Mouse (Mus musculus): ENCODE measurements around the gene Ecm1.
A peak's percentile ranks its signal among the peaks of the same experiment; 100 is the strongest.
"Not testable (repeated sequence)": the region's sequence is repeated elsewhere in the genome, so short reads cannot be mapped to it uniquely, and the experiment has no call there.

The Ecm1 gene

DNA sequence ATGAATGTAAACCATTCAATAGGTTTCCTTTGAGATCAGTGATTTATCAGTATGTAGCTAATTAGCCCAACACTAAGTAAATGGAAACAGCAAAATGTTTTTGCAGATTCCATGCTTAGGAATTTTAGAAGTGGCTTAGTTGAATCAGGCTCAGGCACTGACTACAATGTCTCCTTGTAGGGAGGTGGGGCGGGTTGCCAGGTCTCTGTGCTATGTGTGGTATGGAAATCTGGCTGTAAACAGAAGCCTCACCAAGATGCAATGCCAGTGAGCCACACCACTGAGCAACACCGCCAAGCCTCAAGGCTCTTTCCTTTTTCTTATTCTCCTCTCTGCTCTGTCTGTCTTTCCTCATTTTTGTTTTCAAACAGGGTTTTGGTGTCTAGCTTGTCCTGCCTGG, 10.5 kb downstream of the Ecm1 start:
- no peak for DNase-seq (ENCODE audit: low spot score in 2 of 2)

DNA sequence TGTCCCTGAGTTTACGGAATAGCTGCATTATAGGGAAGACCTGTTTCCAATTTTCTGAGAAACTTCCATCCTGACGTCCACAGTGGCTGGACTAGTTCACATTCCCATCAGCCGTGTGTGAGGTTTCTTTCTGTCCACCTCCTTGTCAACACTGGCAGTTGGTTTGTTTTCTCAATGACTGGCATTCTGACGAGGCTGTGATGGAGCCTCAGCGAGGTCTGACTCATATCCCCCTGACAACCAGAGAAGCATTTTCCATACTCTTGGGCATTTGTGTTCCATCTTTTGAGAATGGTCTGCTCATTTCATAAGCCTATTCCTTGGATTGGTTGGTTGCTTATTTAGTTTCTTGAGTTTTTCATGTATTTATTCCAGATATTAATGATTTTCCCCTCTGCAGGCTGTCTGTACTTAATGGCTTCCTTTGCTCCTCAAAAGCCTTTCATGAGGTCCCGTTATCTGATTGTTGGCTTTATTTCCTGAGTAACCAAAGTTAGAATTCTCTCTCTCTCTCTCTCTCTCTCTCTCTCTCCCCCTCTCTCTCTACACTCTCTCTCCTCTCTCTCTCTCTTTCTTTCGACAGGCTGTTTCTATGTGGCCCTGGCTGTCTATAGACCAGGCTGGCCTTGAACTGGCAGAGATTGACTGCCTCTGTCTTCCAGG, 12.5 kb downstream of the Ecm1 start:
- DNase-seq (ENCODE audit: low spot score in 2 of 2) = no peak

DNA sequence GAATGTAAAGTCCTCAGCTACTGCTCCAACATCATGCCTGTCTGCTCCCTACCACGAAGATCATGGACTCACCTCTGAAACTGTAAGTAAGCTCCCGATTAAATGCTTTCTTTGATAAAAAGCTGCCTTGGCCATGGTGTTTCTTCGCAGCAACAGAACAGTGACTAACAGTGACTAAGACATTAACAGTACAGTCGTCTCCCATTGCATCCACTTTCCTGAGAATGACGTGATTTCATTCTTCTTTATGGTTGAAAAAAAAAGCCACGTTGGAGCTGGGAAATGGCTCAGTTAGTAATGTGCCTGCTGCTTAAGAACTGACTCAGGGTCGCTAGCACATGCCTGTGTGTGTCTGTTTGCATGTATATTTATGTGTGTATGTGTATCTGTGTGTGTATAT, 13.5 kb downstream of the Ecm1 start:
- no peak for DNase-seq (ENCODE audit: low spot score in 2 of 2)

DNA sequence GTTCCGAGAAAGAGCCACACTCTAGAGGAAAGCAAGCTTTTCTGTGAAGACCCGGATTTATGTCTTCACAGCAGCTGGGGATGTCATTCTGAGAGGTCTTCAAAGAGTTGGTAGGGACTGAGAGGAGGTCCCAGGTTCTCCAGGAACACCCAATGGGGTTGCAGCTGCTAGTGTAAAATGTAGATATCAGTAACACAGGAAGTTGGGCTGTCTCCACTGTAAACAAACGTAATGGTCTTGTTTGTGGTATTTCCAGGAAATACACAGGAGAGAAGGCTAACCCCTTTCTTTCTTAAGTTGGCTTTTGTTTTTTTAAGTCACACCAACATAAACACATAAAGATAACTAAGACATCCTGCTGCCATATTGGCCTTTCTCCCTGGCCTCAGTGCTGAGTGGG, 17.0 kb downstream of the Ecm1 start:
- no peak for DNase-seq (ENCODE audit: low spot score in 2 of 2)

DNA sequence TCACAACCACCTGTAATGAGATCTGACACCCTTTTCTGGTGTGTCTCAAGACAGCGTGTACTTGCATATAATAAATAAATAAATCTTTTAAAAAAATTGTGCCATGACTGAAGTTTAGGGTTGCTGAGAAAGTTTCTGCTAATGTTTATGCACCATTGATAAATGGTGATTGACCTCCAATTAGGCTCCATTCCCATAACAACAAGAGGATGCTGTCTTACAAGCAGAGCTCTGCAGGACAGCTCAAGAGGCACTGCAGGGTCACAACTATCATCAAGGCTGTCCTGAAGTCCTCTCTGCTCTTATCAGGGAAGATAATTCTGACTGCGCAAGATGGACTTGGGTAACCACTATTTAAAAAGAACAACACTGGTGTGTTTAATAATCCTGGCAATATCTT, 21.2 kb downstream of the Ecm1 start:
- no peak for DNase-seq (ENCODE audit: low spot score in 2 of 2)

DNA sequence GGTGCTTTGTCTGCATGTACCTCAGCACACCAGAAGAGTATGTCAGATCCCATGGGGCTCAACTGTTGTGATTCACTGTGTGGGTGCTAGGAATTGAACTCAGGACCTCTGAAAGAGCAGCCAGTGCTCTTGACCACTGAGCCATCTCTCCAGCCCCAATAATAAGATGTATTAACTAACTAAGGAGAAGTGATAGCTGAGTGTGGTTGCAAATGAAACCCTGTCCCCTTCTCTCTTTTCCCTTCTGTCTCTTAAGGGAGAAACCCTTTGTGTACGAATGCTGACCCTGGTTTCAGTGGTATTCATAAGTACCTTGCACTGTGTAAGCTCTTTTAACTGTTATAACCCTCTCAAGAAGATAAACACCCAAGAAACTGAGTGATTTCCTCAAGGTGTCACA, 23.3 kb downstream of the Ecm1 start:
- no peak for DNase-seq (ENCODE audit: low spot score in 2 of 2)

DNA sequence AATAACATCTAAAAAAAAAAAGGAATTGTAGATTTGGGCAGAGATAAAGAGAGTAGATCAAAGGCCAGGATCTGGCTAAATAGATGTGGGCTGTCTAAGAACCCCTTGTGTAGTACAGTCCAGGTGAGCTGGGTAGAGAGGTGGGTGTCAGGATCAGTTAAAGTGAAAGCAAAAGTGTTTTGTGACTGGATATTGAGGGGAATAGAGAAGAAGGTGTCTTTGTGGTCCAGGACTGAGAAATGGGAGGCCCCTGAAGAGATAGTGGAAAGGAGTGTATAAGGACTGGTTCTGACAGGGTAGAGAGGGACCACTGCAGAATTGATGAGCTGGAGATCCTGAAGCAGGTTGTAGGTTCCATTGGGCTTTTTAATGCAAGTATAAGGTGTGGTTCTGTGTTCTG, 29.4 kb downstream of the Ecm1 start:
- no peak for DNase-seq (ENCODE audit: low spot score in 2 of 2)

DNA sequence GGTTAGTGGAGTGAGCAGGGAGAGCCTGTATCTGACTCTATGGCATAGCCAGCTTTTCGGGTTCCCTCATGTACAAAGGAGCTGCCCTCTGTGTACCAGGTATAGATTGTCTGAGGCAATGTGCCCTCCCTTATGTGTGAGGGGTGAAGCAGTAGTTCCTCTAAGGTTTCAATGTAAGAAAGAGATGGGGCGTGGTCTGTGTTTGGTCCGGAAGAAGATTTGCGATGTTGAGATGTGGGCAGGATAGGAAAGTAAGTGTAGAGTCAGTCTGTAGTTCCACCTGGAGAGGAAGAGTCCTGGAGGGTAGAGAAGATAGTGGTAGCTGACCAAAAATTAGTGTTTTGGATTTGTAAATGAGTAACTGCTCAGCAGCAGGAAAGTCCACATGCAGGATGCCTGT, 30.3 kb downstream of the Ecm1 start:
- DNase-seq (ENCODE audit: low spot score in 2 of 2) = no peak

DNA sequence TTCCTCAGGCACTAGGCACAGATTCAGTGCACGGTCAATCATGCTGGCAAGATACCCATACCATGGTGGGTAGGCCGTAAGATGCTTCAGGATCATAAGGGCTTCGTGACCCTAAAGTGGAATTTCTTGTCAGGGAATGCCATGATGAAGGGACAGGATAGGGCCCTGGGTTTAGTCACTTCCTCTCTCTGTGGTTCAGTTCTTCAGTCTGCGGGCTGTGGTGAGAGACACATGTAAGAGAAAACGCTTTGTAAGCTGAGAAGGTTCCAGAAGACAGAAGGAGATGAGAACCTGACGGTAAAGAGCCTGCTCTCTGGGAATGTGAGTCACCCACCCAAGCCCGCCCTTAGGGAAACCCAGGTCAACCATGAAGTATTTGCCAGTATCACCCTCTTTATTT, 31.9 kb downstream of the Ecm1 start:
- DNase-seq (ENCODE audit: low spot score in 2 of 2) = no peak

DNA sequence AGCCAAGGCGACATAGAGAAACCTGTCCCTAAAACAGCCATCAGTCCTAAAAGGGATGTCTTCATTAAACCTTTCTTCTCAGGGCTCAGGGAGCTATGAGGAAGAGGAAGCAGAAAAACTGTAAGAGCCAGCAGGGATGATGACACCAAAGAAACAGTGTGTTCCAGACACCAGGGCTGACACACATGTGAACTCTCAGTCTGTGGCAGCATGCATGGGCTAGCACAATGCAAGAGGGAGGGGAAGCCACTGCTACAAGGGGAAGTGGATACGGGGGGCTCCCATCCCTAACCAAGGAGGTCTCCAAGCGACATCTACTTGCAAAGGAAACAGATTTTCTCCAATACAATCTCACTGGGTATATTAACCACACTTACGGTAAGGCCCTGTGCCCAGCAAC, 33.1 kb downstream of the Ecm1 start:
- DNase-seq (ENCODE audit: low spot score in 2 of 2) = no peak

DNA sequence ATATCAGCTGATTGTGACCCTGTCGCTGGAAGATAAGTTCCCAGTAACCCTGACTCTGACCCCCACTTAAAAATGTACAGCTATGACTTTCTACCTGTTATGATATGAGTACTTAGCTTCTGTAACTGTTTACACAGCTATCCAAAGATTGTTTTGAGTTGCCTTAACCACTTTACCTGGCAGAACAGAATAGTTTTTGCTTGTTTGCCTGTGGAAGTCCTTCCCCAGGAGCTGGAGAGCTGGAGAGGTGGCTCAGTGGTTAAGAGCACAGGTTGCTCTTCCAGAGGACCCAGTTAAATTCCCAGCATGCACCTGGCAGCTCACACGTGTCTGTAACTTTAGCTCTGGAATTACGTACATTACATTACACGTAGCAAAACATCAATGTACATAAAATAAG, 34.8 kb downstream of the Ecm1 start:
- DNase-seq (ENCODE audit: low spot score in 2 of 2) = no peak

DNA sequence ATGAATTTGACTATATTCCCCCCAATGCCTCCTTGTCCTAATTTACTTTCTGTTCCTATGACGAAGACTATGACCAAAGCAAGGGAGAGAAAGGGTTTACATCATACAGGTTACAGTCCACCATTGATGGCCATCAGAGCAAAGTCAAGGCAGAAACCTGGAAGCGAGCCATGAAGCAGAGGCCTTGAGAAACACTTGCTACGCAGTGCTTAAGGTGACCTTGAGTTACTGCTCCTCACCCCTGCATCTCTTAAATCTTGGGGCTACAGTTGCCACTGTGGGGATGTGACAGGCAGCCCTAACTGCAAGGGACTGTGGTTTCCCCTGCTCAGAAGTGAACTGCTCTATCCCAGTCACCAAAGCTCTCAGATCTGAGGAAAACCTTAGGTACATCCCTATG, 36.1 kb downstream of the Ecm1 start:
- no peak for DNase-seq (ENCODE audit: low spot score in 2 of 2)

DNA sequence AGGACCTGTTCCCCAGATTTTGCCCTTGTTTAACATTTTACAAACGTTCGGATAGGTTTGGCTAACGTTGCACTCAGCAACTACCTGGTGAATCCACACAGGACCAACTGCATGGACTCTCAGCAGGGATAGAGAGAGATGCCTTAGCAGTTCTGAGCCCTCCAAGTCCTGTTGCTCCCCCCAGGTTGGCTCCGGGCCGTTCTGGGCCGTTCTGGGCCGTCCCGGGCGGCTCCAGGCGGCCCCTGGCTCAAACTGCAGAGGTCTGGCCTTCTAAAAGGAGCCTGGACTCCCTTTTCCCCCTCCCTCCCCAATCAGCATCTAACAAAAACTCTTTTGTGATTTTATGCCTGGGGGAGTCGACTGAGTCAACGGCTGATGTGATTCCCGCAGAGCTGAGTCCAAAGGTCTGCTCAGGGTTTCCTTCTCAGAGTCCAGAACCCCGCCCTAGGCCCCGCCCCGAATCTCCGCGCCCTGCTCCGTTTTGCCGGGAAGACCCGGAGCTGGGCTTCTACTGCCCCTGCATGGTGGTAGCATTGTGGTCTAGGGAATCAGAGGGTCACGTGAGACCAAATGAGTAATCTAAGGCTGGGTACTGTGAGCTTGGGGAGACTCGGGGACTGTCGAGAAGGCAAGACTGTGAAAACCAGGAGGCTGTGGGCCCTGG, 37.4 kb downstream of the Ecm1 start:
- peak; percentile 54 to 83 for DNase-seq (ENCODE audit: low spot score in 2 of 2)

DNA sequence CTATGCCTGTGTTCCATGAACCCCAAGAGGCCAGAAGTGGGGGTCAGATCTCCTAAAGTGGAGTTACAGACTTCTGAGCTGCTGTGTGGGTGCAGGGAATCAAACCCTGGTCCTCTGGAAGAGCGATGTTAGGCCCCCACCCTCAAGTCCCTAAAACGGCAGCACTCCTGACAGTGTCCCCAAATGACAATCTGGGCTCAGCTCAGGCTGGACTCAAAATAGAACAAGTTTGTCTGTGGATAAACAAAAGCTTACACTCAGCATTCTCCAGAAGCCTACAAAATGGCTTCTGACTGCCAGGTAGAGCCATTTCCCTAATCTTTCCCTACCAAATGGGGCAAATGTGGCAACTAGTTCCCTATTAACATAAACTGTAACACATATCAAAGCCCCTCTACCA, 38.3 kb downstream of the Ecm1 start:
- DNase-seq (ENCODE audit: low spot score in 2 of 2) = no peak

DNA sequence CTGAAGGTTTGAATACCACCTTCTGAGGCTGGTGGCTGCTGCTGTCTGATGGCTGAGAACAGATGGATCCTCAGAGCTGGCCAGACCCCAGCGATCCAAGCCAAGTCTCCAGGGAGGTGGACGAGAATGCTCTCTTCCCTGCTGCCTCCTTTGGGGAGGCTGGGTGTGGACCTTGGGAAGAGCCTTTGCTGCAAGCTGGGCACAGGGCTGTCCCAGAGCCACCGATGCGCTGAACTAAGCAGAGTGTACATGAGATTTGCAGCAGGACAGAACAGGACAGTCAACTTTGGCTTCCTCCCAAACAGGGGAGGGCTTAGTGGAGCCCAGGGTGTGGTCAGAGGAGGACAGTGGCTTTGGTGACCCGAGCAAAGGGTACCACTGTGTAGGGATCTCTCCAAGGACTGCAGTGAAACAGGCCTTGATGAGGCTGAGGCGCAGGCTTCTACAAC, 39.1 kb downstream of the Ecm1 start:
- no peak for DNase-seq (ENCODE audit: low spot score in 2 of 2)

DNA sequence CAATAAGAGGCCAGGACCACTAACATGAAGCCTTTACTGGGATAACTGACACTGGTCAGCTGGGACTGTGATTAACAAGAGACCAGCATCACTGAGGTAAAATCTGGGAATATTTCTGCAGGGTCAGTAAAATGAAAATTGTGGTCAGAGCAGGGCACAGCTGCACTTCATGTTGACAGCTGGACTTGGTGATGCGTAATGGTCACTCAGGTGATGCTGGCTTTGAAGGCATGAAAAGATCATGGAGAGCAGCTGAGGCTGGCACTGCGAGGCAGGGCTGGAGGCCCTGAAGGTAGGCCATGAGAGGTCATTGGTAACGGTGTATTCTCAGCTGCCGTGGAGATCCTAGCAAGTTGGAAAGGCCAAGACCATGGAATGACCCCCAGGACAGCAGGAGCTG, 41.1 kb downstream of the Ecm1 start:
- DNase-seq (ENCODE audit: low spot score in 2 of 2) = no peak

DNA sequence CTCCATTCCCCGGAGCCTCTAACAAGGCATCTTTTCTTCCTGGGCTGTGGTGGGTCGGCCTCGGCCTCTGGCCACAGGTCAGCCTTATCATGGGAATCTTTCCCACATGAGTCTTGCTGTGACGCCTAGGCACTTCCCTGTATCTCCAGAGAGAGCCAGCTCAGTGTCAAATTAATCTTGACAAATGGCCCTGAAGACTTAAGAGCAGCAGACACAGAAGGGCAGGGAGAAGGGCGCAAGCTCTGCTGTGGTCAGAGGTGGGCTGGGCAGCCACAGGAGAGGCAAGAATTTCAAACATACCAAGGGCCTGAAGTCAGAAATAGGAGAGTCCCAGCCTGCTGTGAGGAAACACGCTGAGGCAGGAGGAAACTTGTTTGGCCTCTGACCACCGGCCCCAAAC, 43.0 kb downstream of the Ecm1 start:
- peak; percentile 61 to 63 for DNase-seq (ENCODE audit: low spot score in 2 of 2)

DNA sequence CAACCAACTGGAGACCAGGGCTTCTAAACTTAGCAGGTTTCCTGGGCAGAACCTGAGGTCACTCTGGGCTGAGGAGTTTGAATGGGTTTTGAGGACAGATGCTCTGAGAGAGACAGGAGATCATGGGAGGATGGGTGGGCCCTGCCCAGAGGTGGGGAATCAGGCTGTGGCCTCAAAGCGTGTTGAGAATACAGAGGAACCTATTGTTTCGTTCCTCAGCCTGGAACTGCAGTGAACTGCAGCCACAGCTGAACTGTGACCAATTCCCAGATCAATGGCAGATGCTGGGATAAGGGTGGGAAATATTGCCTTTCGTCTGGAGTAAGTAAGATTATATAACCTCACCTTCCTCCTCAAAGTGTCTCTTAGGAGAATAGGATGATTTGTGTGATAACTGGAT, 43.6 kb downstream of the Ecm1 start:
- no peak for DNase-seq (ENCODE audit: low spot score in 2 of 2)

DNA sequence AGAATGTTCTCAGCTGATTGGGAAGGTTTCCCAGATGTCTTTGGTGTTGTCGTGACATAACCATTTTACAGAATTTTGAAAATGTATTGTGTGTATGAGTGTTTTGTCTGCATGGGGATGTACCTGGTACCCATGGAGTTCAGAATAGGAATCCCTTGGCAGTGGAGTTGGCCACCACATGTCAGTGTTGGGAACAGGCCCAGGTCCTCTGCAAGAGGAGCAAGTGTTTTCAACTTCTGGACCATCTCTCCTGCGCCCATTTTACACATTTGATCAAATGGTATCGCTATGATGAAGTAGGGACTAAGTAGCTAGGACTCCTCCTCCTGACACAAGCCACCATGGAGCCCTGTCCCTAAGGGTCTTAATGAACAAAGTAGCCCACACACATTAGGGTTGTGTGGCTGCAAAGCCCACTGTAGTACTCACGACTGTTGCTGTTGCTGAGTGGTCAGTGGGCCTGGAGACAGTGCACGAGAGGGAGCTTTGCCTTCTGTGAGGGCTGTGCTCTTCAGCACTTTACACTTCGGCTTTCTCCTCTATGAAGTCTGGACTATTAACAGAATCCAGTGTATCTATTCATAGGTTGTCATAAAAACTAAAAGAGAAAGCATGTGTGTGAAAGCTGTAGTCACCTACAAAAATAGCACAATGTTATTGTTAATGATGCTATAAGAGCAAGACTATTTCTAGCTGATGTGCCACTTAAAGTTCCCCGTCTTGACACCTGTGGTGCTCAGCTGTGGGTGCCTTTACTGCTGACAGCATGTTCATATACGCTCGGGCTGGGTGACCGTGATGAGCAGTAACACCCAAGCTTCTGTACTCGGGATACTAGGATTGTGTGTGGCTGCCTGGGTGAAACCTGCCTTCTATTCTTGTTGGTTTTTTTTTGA, 44.3 kb downstream of the Ecm1 start:
- no peak for DNase-seq (ENCODE audit: low spot score in 2 of 2)

DNA sequence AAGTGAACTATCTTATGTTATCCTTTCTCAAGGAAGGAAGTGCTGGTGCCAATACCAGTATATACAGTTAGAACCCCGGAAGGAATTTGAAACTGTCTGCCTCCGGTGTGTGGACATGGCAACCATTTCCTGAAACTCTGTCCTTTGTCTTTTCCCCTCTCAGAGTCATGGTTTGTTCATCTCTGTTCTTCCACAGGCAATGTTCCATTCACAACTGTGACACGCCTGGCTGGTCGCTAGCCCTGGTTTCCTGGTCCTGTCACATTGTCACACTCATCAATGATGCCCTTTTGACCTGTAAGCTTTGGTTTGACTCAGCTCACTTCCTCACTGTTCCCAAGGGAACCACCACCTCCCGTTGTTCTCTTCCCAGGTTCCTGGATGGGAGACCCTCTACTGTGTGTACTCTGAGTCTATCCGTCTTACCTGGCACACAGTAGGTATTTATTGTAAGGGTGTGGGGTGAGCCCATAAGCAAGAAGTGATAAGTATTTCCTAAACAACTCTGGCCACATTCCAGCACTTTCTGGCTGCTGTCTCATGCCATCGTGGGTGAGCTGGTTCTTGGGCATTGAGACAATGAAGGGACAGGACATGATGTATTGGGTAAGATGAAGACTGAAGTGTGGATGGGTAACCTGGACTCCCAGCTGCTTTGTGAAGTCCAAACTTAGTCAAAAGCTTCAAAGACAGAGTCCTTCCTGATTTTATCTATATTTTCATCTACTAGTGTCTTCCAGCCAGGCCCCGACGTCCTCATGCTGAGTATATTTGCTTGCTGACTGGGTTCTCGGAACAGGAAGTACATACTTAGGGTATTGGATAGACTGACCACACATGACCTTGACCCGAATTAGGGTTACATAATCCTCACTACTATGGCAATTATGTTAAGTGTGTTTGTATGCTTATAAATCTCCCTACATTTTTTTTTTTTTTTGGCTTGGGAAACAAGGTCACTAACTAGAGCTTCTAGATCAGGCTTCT, 45.3 kb downstream of the Ecm1 start:
- no peak for DNase-seq (ENCODE audit: low spot score in 2 of 2)

DNA sequence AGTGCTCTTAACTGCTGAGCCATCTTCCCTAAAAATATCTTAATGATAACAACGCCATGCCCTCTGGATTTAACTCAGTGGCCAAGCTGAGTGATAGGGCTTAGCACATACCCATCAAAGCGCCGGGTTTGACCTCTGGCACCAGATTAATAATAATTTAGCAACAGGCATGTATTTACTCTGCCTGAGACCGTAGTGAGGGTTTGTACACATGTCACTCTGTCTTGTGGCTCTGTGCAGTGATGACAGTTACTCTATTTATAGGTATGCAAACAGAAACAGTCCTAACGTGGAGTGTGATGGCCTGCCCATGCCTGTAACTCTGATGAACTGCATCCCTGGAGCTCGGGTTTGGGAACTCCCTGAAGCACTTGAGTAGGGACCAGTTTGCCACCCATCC, 46.7 kb downstream of the Ecm1 start:
- DNase-seq (ENCODE audit: low spot score in 2 of 2) = no peak

DNA sequence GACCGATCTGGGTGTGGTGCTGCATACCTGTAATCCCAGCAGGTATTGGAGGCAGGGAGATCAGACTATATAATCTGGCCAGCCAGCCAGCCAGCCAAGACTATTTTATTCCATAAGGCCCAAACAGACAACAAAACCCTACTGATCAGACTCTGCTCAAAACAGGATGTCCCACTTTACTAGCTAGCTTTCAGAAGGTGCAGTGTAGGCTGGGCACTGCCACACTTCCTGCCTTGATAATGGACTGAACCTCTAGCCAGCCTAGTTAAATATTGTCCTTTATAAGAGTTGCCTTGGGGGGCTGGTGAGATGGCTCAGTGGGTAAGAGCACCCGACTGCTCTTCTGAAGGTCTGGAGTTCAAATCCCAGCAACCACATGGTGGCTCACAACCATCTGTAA, 48.8 kb downstream of the Ecm1 start:
- not testable (repeated sequence) for DNase-seq (ENCODE audit: low spot score in 2 of 2)

Measured in urinary bladder, postnatal 36 days (tissue).